Mouse (Mus musculus): ENCODE results near the gene Foxo6. TPM values are rescaled to one million over a fixed set of nuclear protein-coding genes. Genes with fewer than 3 reads are reported as not detected.
A peak's percentile ranks its signal among the peaks of the same experiment; 100 is the strongest.

Foxo6 gene
- polyA plus RNA-seq (2015; fragmentation: Nextera tagmentation; extraction: Ambion mirVana), result 0.10 and 0.25 TPM in 2 replicates

GRCm38 (mm10) chr4:120287290-120288111 is at the start of gene Foxo6:
Gene Foxo6 (minus strand): TSS chr4:120287349.
- Histone ChIP-seq H3K4me2 (peak within 1 kb of the TSS; percentile 99), H3K27me3 (peaks cover 58% of the 10 kb centered on the region), H3K9me3 (no peaks in the 10 kb centered on the region), H3K4me1 (peaks cover 32% of the 10 kb centered on the region), H3K9ac (peak within 1 kb of the TSS; percentile 41), H3K36me3 (no peaks in the 10 kb centered on the region), H3K27ac (0 out of 2 replicates have a peak within 1 kb of the TSS, but pooled peaks have one; percentile 9), H3K4me3 (peak within 1 kb of the TSS; percentile 54)
- WGBS, result under 1% methylated on average over 89 of the region's 99 CpGs
- ATAC-seq (ENCODE audit: borderline replicate concordance, extremely low read depth, low FRiP score, low TSS enrichment), result peak; percentile 84

- no peaks in the 10 kb centered on the region for H3K4me1 ChIP-seq
- 93% methylated on average over 4 of the region's 4 CpGs for WGBS
These were observed 47.2 kb upstream of the Foxo6 start for GRCm38 (mm10) chr4:120334316-120334715.

GRCm38 (mm10) chr4:120332934-120333421 is 45.8 kb upstream of the Foxo6 start:
- 32% methylated on average over 11 of the region's 11 CpGs for WGBS
- H3K4me2 ChIP-seq, result no peak overlapping the region
- H3K4me1 ChIP-seq, result no peaks in the 10 kb centered on the region
- H3K36me3 ChIP-seq, result no peaks in the 10 kb centered on the region
- H3K4me3 ChIP-seq, result no peak overlapping the region
- no peak for ATAC-seq (ENCODE audit: borderline replicate concordance, extremely low read depth, low FRiP score, low TSS enrichment)
- no peak overlapping the region for H3K9ac ChIP-seq
- H3K27me3 ChIP-seq, result no peaks in the 10 kb centered on the region
- H3K9me3 ChIP-seq, result no peaks in the 10 kb centered on the region
- no peak overlapping the region for H3K27ac ChIP-seq

More at GRCm38 (mm10) chr4:120334316-120334715, 47.2 kb upstream of the Foxo6 start:
- Histone ChIP-seq H3K36me3 (no peaks in the 10 kb centered on the region), H3K4me2 (no peak overlapping the region), H3K9ac (no peak overlapping the region), H3K27me3 (no peaks in the 10 kb centered on the region), H3K9me3 (no peaks in the 10 kb centered on the region), H3K4me3 (no peak overlapping the region), H3K27ac (no peak overlapping the region)
- ATAC-seq (ENCODE audit: borderline replicate concordance, extremely low read depth, low FRiP score, low TSS enrichment), result no peak

- H3K4me2 ChIP-seq, result no peak overlapping the region
- ATAC-seq (ENCODE audit: borderline replicate concordance, extremely low read depth, low FRiP score, low TSS enrichment), result no peak
- H3K4me3 ChIP-seq, result no peak overlapping the region
- H3K9ac ChIP-seq, result no peak overlapping the region
- H3K27ac ChIP-seq, result no peak overlapping the region
- 42% methylated on average over 7 of the region's 7 CpGs for WGBS
- no peaks in the 10 kb centered on the region for H3K36me3 ChIP-seq
- H3K4me1 ChIP-seq, result no peaks in the 10 kb centered on the region
- no peaks in the 10 kb centered on the region for H3K27me3 ChIP-seq
- no peaks in the 10 kb centered on the region for H3K9me3 ChIP-seq
These were observed 45.3 kb upstream of the Foxo6 start for GRCm38 (mm10) chr4:120332405-120332933.

GRCm38 (mm10) chr4:120331992-120332391 is 44.8 kb upstream of the Foxo6 start:
- Histone ChIP-seq H3K4me1 (no peaks in the 10 kb centered on the region), H3K36me3 (no peaks in the 10 kb centered on the region), H3K27me3 (no peaks in the 10 kb centered on the region), H3K4me3 (no peak overlapping the region), H3K9me3 (no peaks in the 10 kb centered on the region), H3K27ac (no peak overlapping the region), H3K9ac (no peak overlapping the region), H3K4me2 (no peak overlapping the region)
- ATAC-seq (ENCODE audit: borderline replicate concordance, extremely low read depth, low FRiP score, low TSS enrichment), result no peak
- WGBS, result 77% methylated on average over 7 of the region's 7 CpGs

GRCm38 (mm10) chr4:120331541-120331940 is 44.4 kb upstream of the Foxo6 start:
- no peaks in the 10 kb centered on the region for H3K4me1 ChIP-seq
- no peak for ATAC-seq (ENCODE audit: borderline replicate concordance, extremely low read depth, low FRiP score, low TSS enrichment)

GRCm38 (mm10) chr4:120325748-120326147 is 38.6 kb upstream of the Foxo6 start:
- no peak overlapping the region for H3K4me3 ChIP-seq
- ATAC-seq (ENCODE audit: borderline replicate concordance, extremely low read depth, low FRiP score, low TSS enrichment), result no peak
- no peak overlapping the region for H3K27ac ChIP-seq
- H3K36me3 ChIP-seq, result no peaks in the 10 kb centered on the region
- H3K9me3 ChIP-seq, result no peaks in the 10 kb centered on the region
- WGBS, result 57% methylated on average over 4 of the region's 4 CpGs
- no peak overlapping the region for H3K4me2 ChIP-seq
- no peaks in the 10 kb centered on the region for H3K4me1 ChIP-seq
- no peak overlapping the region for H3K9ac ChIP-seq
- H3K27me3 ChIP-seq, result no peaks in the 10 kb centered on the region

More at GRCm38 (mm10) chr4:120331541-120331940, 44.4 kb upstream of the Foxo6 start:
- H3K36me3 ChIP-seq, result no peaks in the 10 kb centered on the region
- H3K9me3 ChIP-seq, result no peaks in the 10 kb centered on the region
- H3K27me3 ChIP-seq, result no peaks in the 10 kb centered on the region
- WGBS, result 85% methylated on average over 2 of the region's 2 CpGs
- H3K9ac ChIP-seq, result no peak overlapping the region
- no peak overlapping the region for H3K4me3 ChIP-seq
- H3K27ac ChIP-seq, result no peak overlapping the region
- no peak overlapping the region for H3K4me2 ChIP-seq

- Histone ChIP-seq H3K27me3 (no peaks in the 10 kb centered on the region), H3K4me2 (no peak overlapping the region), H3K4me1 (no peaks in the 10 kb centered on the region), H3K36me3 (no peaks in the 10 kb centered on the region), H3K9me3 (no peaks in the 10 kb centered on the region), H3K4me3 (no peak overlapping the region), H3K27ac (no peak overlapping the region), H3K9ac (no peak overlapping the region)
- 66% methylated on average over 6 of the region's 6 CpGs for WGBS
- no peak for ATAC-seq (ENCODE audit: borderline replicate concordance, extremely low read depth, low FRiP score, low TSS enrichment)
These were observed 37.9 kb upstream of the Foxo6 start for GRCm38 (mm10) chr4:120325051-120325450.

GRCm38 (mm10) chr4:120323858-120324257 is 36.7 kb upstream of the Foxo6 start:
- ATAC-seq (ENCODE audit: borderline replicate concordance, extremely low read depth, low FRiP score, low TSS enrichment), result no peak
- Histone ChIP-seq H3K27me3 (no peaks in the 10 kb centered on the region), H3K4me2 (no peak overlapping the region), H3K9ac (no peak overlapping the region), H3K36me3 (no peaks in the 10 kb centered on the region), H3K4me1 (no peaks in the 10 kb centered on the region), H3K27ac (no peak overlapping the region), H3K4me3 (no peak overlapping the region), H3K9me3 (no peaks in the 10 kb centered on the region)
- 82% methylated on average over 1 of the region's 1 CpGs for WGBS

GRCm38 (mm10) chr4:120323198-120323597 is 36.0 kb upstream of the Foxo6 start:
- Histone ChIP-seq H3K4me3 (no peak overlapping the region), H3K27me3 (no peaks in the 10 kb centered on the region), H3K9ac (no peak overlapping the region), H3K4me1 (no peaks in the 10 kb centered on the region), H3K36me3 (no peaks in the 10 kb centered on the region), H3K4me2 (no peak overlapping the region), H3K9me3 (no peaks in the 10 kb centered on the region), H3K27ac (no peak overlapping the region)
- ATAC-seq (ENCODE audit: borderline replicate concordance, extremely low read depth, low FRiP score, low TSS enrichment), result no peak
- WGBS, result 35% methylated on average over 6 of the region's 6 CpGs

- no peak overlapping the region for H3K9ac ChIP-seq
These were observed 30.4 kb upstream of the Foxo6 start for GRCm38 (mm10) chr4:120317541-120317940.

GRCm38 (mm10) chr4:120316716-120317115 is 29.6 kb upstream of the Foxo6 start:
- H3K27ac ChIP-seq, result no peak overlapping the region
- WGBS, result 67% methylated on average over 4 of the region's 4 CpGs
- H3K27me3 ChIP-seq, result no peaks in the 10 kb centered on the region
- H3K9ac ChIP-seq, result no peak overlapping the region
- no peaks in the 10 kb centered on the region for H3K9me3 ChIP-seq
- no peaks in the 10 kb centered on the region for H3K36me3 ChIP-seq
- no peaks in the 10 kb centered on the region for H3K4me1 ChIP-seq
- no peak for ATAC-seq (ENCODE audit: borderline replicate concordance, extremely low read depth, low FRiP score, low TSS enrichment)
- no peak overlapping the region for H3K4me3 ChIP-seq
- no peak overlapping the region for H3K4me2 ChIP-seq

More at GRCm38 (mm10) chr4:120317541-120317940, 30.4 kb upstream of the Foxo6 start:
- Histone ChIP-seq H3K27ac (no peak overlapping the region), H3K27me3 (no peaks in the 10 kb centered on the region), H3K36me3 (no peaks in the 10 kb centered on the region), H3K4me1 (no peaks in the 10 kb centered on the region), H3K9me3 (no peaks in the 10 kb centered on the region), H3K4me2 (no peak overlapping the region), H3K4me3 (no peak overlapping the region)
- 49% methylated on average over 2 of the region's 2 CpGs for WGBS
- ATAC-seq (ENCODE audit: borderline replicate concordance, extremely low read depth, low FRiP score, low TSS enrichment), result no peak

Measured in lung, embryonic 15.5 days (tissue).